Mouse (Mus musculus) brain, embryonic 14.5 days (tissue): ENCODE measurements around the gene Elavl4.

Experiments
- CTCF ChIP-seq: fragments of 200-500 bp; IDR thresholded peaks from 2 replicates; pipeline ENCODE4 v1.5.1; 2012; ENCODE audit warnings: inconsistent platforms, mild to moderate bottlenecking, moderate library complexity, borderline replicate concordance; ENCODE audit not compliant: insufficient read depth, insufficient read length; ENCODE audit errors: extremely low read depth
- POLR2A ChIP-seq: fragments of 200-500 bp; IDR thresholded peaks from 2 replicates; pipeline ENCODE4 v1.6.1; 2012; ENCODE audit warnings: mild to moderate bottlenecking, inconsistent platforms, borderline replicate concordance; ENCODE audit not compliant: poor library complexity, insufficient read depth, insufficient read length, severe bottlenecking; ENCODE audit errors: extremely low read depth

DNA sequence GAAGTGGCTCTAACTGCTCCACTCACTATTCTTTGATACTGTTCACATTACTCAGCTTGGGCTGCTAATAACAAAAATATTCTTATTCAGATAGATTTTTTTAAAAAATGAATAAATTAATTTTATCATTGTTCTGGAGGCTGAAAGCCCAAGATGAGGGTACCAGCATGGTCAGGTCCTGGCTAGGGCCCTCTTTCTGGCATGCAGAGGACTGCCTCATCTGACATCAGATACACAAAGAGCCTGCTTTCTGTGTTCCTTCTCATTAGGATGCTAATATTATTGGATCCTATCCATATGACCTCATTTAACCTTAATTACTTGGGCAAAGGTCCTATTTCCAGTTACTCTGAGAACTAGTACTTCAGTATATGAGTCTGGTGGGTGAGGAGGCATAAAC lies 108.8 kb downstream of the Elavl4 start:
- TF ChIP-seq POLR2A (no peak), CTCF (no peak)
